Mouse (Mus musculus) B cell, adult 62 days (primary cell): ENCODE data around the gene Foxa3. TPM values are rescaled to one million over a fixed set of nuclear protein-coding genes. Genes with fewer than 3 reads are reported as not detected.

Source experiments
- total RNA-seq: library from RNA; stranded (reverse); gene quantifications from 4 replicates; pipeline ENCODE4 v1.2.4, GENCODE M21; 2023

The Foxa3 gene
- total RNA-seq = not detected in 4 replicates

GRCm38 (mm10) chr7:19023357-19023814 lies at the start of gene Foxa3:
Gene Foxa3, minus strand, starts transcription at chr7:19023538.

GRCm38 (mm10) chr7:19054047-19054776 lies 30.9 kb upstream of the Foxa3 start, which contains the start of gene Rsph6a:
Gene Rsph6a, plus strand, starts transcription at chr7:19054690.

GRCm38 (mm10) chr7:19024096-19024506 lies 763 bp upstream of the Foxa3 start, which contains the start of gene Sympk:
Gene Sympk, plus strand, starts transcription at chr7:19024377.

GRCm38 (mm10) chr7:19003902-19004630 lies 19.3 kb downstream of the Foxa3 start, which contains the start of gene Irf2bp1:
Gene Irf2bp1, plus strand, starts transcription at chr7:19004044.

GRCm38 (mm10) chr7:18990601-18991295 lies 32.6 kb downstream of the Foxa3 start, which contains the start of gene Mypop:
Gene Mypop, plus strand, starts transcription at chr7:18991245.

GRCm38 (mm10) chr7:18987100-18987499 lies 36.2 kb downstream of the Foxa3 start, which contains the start of gene Nanos2:
Gene Nanos2, plus strand, starts transcription at chr7:18987400.

Other genes with a start within 250 kb of the Foxa3 start
- not detected in 4 replicates for gene Psg19, start 225.0 kb downstream of the Foxa3 start, total RNA-seq
- gene Psg17, start 201.9 kb downstream of the Foxa3 start, total RNA-seq = not detected in 4 replicates
- gene Mill2, start 183.6 kb downstream of the Foxa3 start, total RNA-seq = not detected in 4 replicates
- gene Pglyrp1, start 152.2 kb downstream of the Foxa3 start, total RNA-seq = 16.9 to 20.3 TPM (median 17.7 TPM) in 4 replicates
- gene Ccdc61, start 113.1 kb downstream of the Foxa3 start, total RNA-seq = 16.0 to 24.2 TPM (median 21.6 TPM) in 4 replicates
- gene Nova2, start 97.7 kb downstream of the Foxa3 start, total RNA-seq = not detected in 4 replicates
- gene Nanos2, start 36.1 kb downstream of the Foxa3 start, total RNA-seq = not detected in 4 replicates
- 1.2 to 2.3 TPM (median 1.8 TPM) in 4 replicates for gene Mypop, start 32.3 kb downstream of the Foxa3 start, total RNA-seq
- 26.8 to 30.9 TPM (median 29.4 TPM) in 4 replicates for gene Irf2bp1, start 19.5 kb downstream of the Foxa3 start, total RNA-seq
- 91.9 to 110 TPM (median 103 TPM) in 4 replicates for gene Sympk, start 839 bp upstream of the Foxa3 start, total RNA-seq
- gene Rsph6a, start 31.2 kb upstream of the Foxa3 start, total RNA-seq = 0.39 TPM in 1 of 4 replicates, not detected in the others
- 17.3 to 21.6 TPM (median 19.2 TPM) in 4 replicates for gene Dmwd, start 52.7 kb upstream of the Foxa3 start, total RNA-seq
- gene Dmpk, start 60.3 kb upstream of the Foxa3 start, total RNA-seq = 12.4 to 18.4 TPM (median 13.1 TPM) in 4 replicates
- gene Six5, start 71.1 kb upstream of the Foxa3 start, total RNA-seq = 0.24 to 0.69 TPM (median 0.42 TPM) in 4 replicates
- gene Gm4969, start 94.8 kb upstream of the Foxa3 start, total RNA-seq = not detected in 4 replicates
- 20.6 to 21.9 TPM (median 21.4 TPM) in 4 replicates for gene Fbxo46, start 96.3 kb upstream of the Foxa3 start, total RNA-seq
- 9.9 to 12.7 TPM (median 10.7 TPM) in 4 replicates for gene Qpctl, start 125.8 kb upstream of the Foxa3 start, total RNA-seq
- gene Snrpd2, start 126.2 kb upstream of the Foxa3 start, total RNA-seq = 86.8 to 98.6 TPM (median 92.5 TPM) in 4 replicates
- gene Gipr, start 142.6 kb upstream of the Foxa3 start, total RNA-seq = not detected in 4 replicates
- gene Eml2, start 152.9 kb upstream of the Foxa3 start, total RNA-seq = 19.1 to 28.1 TPM (median 21.6 TPM) in 4 replicates
- not detected in 4 replicates for gene Gpr4, start 189.0 kb upstream of the Foxa3 start, total RNA-seq
- gene Opa3, start 204.8 kb upstream of the Foxa3 start, total RNA-seq = 52.4 to 62.7 TPM (median 54.4 TPM) in 4 replicates
- 346 to 371 TPM (median 369 TPM) in 4 replicates for gene Vasp, start 248.3 kb upstream of the Foxa3 start, total RNA-seq